Mouse (Mus musculus) forebrain, embryonic 11.5 days (tissue): ENCODE measurements at regions not wholly inside any gene's neighbourhood (a gene's known extent, or its start where the extent isn't known, plus 50 kb on each side); places are given as distances from the start of the nearest gene placed in this dataset.

Experiments used
- ATAC-seq: fragments of 200-750 bp; cut with Nextera tagmentation; replicated peaks from 2 replicates; pipeline ENCODE4 v1.8.0; 2017; ENCODE audit warnings: moderate TSS enrichment; ENCODE audit not compliant: low FRiP score
- DNase-seq: peaks from one replicate; pipeline ENCODE4 v3.0.0-alpha.2; 2017; ENCODE audit warnings: low spot score
- H3K27ac ChIP-seq: fragments of 300-500 bp; sonication (generic); 2 replicates; pipeline ENCODE4 v1.5.1; 2014; ENCODE audit warnings: low read depth, low read length
- H3K27me3 ChIP-seq: fragments of 300-500 bp; sonication (generic); 2 replicates; pipeline ENCODE4 v1.6.1; 2014; ENCODE audit warnings: mild to moderate bottlenecking, low read length, mixed read lengths; ENCODE audit not compliant: control insufficient read depth, insufficient read depth
- H3K36me3 ChIP-seq: fragments of 300-500 bp; sonication (generic); 2 replicates; pipeline ENCODE4 v1.6.1; 2014; ENCODE audit warnings: mild to moderate bottlenecking, low read length, moderate library complexity, mixed read lengths; ENCODE audit not compliant: control insufficient read depth, insufficient read depth
- H3K4me1 ChIP-seq: fragments of 300-500 bp; sonication (generic); replicated peaks from 2 replicates; pipeline ENCODE4 v1.6.1; 2014; ENCODE audit warnings: low read length, mixed read lengths; ENCODE audit not compliant: control insufficient read depth, insufficient read depth
- H3K4me2 ChIP-seq: fragments of 300-500 bp; sonication (generic); 2 replicates; pipeline ENCODE4 v1.6.1; 2014; ENCODE audit warnings: low read depth, mild to moderate bottlenecking, low read length, moderate library complexity, mixed read lengths; ENCODE audit not compliant: severe bottlenecking
- H3K4me3 ChIP-seq: fragments of 300-500 bp; sonication (generic); 2 replicates; pipeline ENCODE4 v1.5.1; 2014; ENCODE audit warnings: low read depth, low read length
- H3K9ac ChIP-seq: fragments of 300-500 bp; sonication (generic); 2 replicates; pipeline ENCODE4 v1.6.1; 2014; ENCODE audit warnings: low read length
- H3K9me3 ChIP-seq: fragments of 300-500 bp; sonication (generic); 2 replicates; pipeline ENCODE4 v1.6.1; 2016; ENCODE audit warnings: low read length, mixed read lengths; ENCODE audit not compliant: control insufficient read depth
- WGBS: fragments of 180-500 bp; shearing (Covaris S2); extraction: QIAGEN DNeasy Blood & Tissue Kit; methylation state at CpG from one replicate; pipeline ENCODE4 v1.1.7; 2014; 5-methylcytosine and 5-hydroxymethylcytosine counted together

DNA sequence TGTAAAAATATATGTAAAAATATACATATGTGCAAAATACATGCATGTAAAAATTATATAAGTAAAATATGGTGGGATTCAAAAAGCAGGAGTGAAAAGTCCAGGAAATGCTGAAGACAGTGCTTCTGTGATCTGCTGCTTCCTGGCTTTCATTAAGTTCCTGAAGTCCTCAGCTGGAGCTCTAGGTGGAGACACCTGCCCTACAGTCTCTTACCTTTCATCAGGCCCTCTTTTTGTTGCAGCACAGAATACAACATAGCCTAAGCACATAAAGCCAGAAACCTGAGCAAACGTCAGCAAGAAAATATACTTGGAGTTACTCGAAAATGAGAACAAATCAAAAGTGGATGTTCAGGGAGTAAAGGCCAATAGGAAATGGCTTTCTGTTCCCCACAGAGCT is 120.6 kb downstream of the Cldn1 start:
- no peak overlapping the region for H3K4me2 ChIP-seq

DNA sequence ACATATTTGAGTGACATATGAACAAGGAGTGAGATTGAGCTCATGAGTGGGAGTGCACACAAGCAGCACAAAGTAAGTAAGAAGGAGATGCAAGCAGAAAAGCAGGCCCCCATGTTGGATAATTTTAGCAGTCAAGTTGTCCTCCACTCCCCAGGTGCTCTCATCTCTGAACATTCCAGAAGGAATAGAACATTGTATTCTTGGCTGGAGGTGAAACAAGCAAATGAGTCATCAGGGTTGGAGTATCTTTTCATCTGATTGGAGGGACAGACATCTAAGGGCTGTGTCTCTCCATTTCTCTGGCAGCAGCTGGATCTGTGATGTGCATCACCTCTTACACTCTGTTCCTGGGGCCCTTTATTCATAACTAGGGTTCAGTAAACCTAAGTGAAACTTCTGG is 122.7 kb downstream of the Cldn1 start:
- no peaks in the 10 kb centered on the region for H3K27me3 ChIP-seq
- H3K36me3 ChIP-seq, result no peaks in the 10 kb centered on the region
- H3K4me3 ChIP-seq, result no peak overlapping the region
- H3K4me1 ChIP-seq, result no peaks in the 10 kb centered on the region
- no peak overlapping the region for H3K9ac ChIP-seq
- no peaks in the 10 kb centered on the region for H3K9me3 ChIP-seq
- H3K4me2 ChIP-seq, result no peak overlapping the region
- H3K27ac ChIP-seq, result no peak overlapping the region
- DNase-seq (no peak), ATAC-seq (no peak)

More for the DNA sequence above, 120.6 kb downstream of the Cldn1 start:
- Histone ChIP-seq H3K36me3 (no peaks in the 10 kb centered on the region), H3K9me3 (no peaks in the 10 kb centered on the region), H3K4me1 (no peaks in the 10 kb centered on the region), H3K9ac (no peak overlapping the region), H3K27ac (no peak overlapping the region), H3K4me3 (no peak overlapping the region), H3K27me3 (no peaks in the 10 kb centered on the region)
- WGBS, result 92% methylated on average over 2 of the region's 2 CpGs
- ATAC-seq (no peak), DNase-seq (no peak)

DNA sequence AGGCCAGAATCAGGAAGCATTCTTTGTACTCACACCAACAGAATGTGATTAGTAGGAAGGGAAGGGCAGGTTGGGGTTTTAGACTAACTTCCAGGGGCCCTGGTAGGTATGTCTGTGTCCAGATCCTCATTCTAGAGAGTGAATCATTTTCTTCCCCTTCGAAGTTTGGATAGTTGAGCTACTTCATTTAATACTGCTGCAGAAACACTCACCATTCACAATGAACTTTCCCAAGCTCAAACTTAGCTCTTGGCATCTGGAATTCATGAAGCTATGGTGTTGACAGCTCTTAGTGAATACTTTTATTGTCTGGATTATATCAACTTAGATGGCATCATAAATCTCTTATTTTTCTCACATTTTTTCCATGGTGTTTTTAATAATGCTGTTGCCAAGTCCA is 123.7 kb downstream of the Cldn1 start:
- H3K4me3 ChIP-seq, result no peak overlapping the region
- H3K4me2 ChIP-seq, result no peak overlapping the region
- ATAC-seq (no peak), DNase-seq (no peak)
- 74% methylated on average over 1 of the region's 1 CpGs for WGBS
- no peak overlapping the region for H3K9ac ChIP-seq
- H3K4me1 ChIP-seq, result no peaks in the 10 kb centered on the region
- no peaks in the 10 kb centered on the region for H3K36me3 ChIP-seq
- no peaks in the 10 kb centered on the region for H3K9me3 ChIP-seq
- H3K27me3 ChIP-seq, result no peaks in the 10 kb centered on the region
- H3K27ac ChIP-seq, result no peak overlapping the region

DNA sequence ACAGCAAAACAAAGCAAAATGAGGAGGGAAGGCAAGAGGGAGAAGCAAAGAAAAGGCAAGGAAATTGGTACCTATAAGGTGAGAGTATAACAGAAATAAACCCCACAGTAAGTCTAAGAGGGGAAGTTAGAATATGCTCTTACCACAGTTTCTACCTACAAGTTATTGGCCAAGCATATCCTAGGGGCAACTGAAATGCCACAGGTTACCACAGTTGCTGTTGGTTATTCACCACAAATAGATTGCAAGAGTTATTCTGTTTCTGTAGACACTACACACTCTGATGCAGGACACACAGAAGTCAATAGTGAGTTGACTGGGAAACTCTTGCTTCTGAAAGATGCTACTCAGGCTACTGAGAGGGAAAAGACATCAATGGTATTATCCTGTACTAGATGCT is 129.7 kb upstream of the P3h2 start:
- Histone ChIP-seq H3K4me3 (no peak overlapping the region), H3K4me1 (no peaks in the 10 kb centered on the region), H3K27ac (no peak overlapping the region), H3K36me3 (no peaks in the 10 kb centered on the region), H3K9ac (no peak overlapping the region), H3K4me2 (no peak overlapping the region), H3K9me3 (no peaks in the 10 kb centered on the region), H3K27me3 (no peaks in the 10 kb centered on the region)
- DNase-seq (no peak), ATAC-seq (no peak)

DNA sequence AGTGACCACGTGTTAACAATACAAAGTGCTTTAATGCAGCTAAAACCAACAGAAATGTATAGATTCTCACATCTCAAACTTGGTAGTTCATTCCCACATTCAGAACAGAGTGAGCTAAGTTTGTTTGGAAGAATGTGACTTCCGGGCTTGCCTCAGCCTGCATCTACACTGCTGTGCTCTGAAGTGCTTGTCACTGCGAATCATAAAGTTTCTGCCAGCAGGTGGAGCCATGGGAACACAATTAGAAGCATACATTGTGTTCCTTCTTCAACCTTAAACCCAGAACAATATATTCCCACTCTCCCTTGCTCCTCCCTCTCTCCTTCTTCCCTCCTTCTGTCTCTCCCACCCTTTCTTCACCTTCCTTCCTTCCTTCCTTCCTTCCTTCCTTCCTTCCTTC is 128.5 kb upstream of the P3h2 start:
- ATAC-seq, result peak; percentile 92
- no peak overlapping the region for H3K9ac ChIP-seq
- H3K27ac ChIP-seq, result no peak overlapping the region
- no peak overlapping the region for H3K4me3 ChIP-seq
- 9% methylated on average over 3 of the region's 3 CpGs for whole genome bisulfite sequencing
- no peaks in the 10 kb centered on the region for H3K27me3 ChIP-seq
- no peaks in the 10 kb centered on the region for H3K9me3 ChIP-seq
- DNase-seq, result peak; percentile 80
- H3K4me1 ChIP-seq, result no peaks in the 10 kb centered on the region
- H3K4me2 ChIP-seq, result no peak overlapping the region
- H3K36me3 ChIP-seq, result no peaks in the 10 kb centered on the region

DNA sequence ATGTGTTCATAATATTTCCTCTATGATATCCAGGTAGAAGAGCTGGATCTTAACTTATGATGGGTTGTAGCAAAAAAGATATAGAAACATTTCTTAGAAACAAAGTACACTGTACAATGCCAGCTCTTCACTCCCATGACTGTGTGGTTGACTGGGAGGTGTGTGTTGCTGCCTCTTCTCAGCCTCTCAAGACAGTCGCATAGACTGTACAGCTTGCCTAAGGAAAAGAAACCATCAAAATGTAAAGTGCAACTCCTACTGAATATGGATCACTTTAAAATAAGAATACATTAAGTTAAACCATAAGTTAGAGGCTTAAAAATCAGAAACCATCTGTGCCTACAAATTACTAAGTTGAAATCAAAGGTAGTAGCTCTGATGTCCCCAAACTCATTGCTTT is 125.5 kb upstream of the P3h2 start:
- H3K9ac ChIP-seq, result no peak overlapping the region
- H3K27me3 ChIP-seq, result no peaks in the 10 kb centered on the region
- H3K9me3 ChIP-seq, result no peaks in the 10 kb centered on the region
- WGBS, result 87% methylated on average over 1 of the region's 1 CpGs
- no peaks in the 10 kb centered on the region for H3K4me1 ChIP-seq
- no peak overlapping the region for H3K4me3 ChIP-seq
- no peak overlapping the region for H3K27ac ChIP-seq
- no peaks in the 10 kb centered on the region for H3K36me3 ChIP-seq
- DNase-seq, result no peak
- H3K4me2 ChIP-seq, result no peak overlapping the region
- no peak for ATAC-seq

DNA sequence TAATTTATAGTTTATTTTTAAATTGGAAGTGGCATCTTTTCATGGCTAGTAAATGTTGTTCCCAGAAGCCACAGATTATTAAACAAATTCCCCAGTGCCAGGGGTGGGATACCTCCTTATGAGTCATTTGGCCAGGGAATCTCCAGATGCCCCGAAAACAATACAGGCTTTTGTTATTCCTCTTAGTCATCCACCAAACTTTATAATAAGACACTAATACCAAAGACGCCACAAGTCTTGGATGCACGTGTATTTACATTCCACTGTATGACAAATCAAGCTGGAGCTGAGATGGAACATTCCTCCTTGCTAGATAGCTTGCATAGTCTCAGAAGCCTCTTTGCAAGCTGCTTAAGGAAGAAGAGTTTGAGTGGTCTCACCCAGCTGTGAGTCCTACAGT is 105.8 kb upstream of the P3h2 start:
- no peak overlapping the region for H3K4me2 ChIP-seq
- H3K4me3 ChIP-seq, result no peak overlapping the region
- H3K27ac ChIP-seq, result no peak overlapping the region
- H3K4me1 ChIP-seq, result no peaks in the 10 kb centered on the region
- no peaks in the 10 kb centered on the region for H3K9me3 ChIP-seq
- H3K27me3 ChIP-seq, result no peaks in the 10 kb centered on the region
- 88% methylated on average over 3 of the region's 3 CpGs for WGBS
- H3K9ac ChIP-seq, result no peak overlapping the region
- ATAC-seq, result no peak
- no peaks in the 10 kb centered on the region for H3K36me3 ChIP-seq
- DNase-seq, result no peak

DNA sequence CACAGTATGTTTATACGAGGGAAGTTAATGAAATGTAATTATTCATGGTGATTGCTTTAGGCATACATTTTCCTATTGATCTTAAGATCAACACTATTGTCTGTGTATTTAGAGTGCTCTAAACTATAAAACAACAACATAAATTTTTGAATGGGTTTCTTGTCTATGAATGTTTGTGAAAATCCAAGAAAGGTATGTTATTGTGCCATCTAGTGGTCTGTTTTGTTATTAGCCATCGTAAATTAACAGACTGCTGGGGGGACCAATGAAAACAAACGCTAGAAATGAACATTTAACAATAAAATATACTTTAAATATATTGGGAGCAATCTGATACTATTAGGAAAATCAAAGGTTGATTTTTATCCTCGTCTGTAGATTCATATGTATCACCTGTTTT is 93.5 kb upstream of the P3h2 start:
- Histone ChIP-seq H3K27ac (no peak overlapping the region), H3K4me2 (no peak overlapping the region), H3K4me3 (no peak overlapping the region), H3K36me3 (no peaks in the 10 kb centered on the region), H3K9me3 (no peaks in the 10 kb centered on the region), H3K27me3 (no peaks in the 10 kb centered on the region), H3K9ac (no peak overlapping the region), H3K4me1 (no peaks in the 10 kb centered on the region)
- WGBS, result 26% methylated on average over 4 of the region's 4 CpGs
- no peak for ATAC-seq
- no peak for DNase-seq

DNA sequence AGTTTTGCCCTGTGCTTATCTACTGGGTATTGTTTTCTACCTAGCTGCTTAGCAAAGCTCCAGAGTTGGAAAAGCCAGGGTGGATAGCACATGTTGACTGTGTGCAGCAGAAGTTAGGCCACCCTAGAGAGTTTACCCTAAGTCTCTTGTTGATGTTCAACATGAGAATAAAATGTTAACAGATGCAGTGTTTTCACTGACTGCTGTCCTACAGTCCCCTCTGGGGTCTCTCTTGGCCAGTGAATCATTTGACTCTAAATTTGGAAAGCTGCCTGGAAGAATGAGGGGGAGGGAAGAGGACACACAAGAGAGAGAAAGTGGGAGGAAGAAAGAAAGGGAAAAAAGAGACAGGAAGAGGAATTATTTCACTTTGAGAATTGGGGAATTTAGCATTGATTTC is 90.8 kb upstream of the P3h2 start:
- no peak for DNase-seq
- no peaks in the 10 kb centered on the region for H3K9me3 ChIP-seq

More for the DNA sequence above, 90.8 kb upstream of the P3h2 start:
- no peak overlapping the region for H3K27ac ChIP-seq
- H3K9ac ChIP-seq, result no peak overlapping the region
- H3K4me1 ChIP-seq, result no peaks in the 10 kb centered on the region
- no peak for ATAC-seq
- no peaks in the 10 kb centered on the region for H3K36me3 ChIP-seq
- H3K4me2 ChIP-seq, result no peak overlapping the region
- no peak overlapping the region for H3K4me3 ChIP-seq
- no peaks in the 10 kb centered on the region for H3K27me3 ChIP-seq
